Mouse (Mus musculus): ENCODE results near the gene Cyp4a10.
"Not testable (repeated sequence)": the region's sequence is repeated elsewhere in the genome, so short reads cannot be mapped to it uniquely, and the experiment has no call there.

Cyp4a10 gene

GRCm38 (mm10) chr4:115518000-115518399 lies at the start of gene Cyp4a10:
Cyp4a10 (plus strand) TSS chr4:115518264.
- not testable (repeated sequence) for DNase-seq

DNA sequence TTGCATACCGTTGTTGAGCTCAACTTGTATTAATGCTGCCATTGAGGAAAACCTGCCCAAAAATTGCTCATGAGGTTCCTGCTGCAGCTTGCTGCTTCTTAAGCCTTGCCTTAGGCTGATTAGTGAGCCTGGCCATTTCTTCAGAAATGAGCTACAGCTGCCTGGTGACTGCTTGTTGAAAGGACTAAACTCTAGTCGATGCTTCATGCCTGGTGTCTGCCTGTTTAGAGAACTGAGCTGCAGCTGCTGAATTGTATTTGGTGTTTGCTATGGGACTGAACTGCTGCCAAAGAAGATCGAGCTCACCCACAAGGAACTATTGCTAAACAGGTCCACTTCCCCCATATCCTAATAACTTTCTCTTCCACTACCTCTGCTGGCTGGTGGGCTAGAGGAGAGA lies 44.5 kb upstream of the Cyp4a10 start:
- DNase-seq, result not testable (repeated sequence)

GRCm38 (mm10) chr4:115476051-115476450 lies 42.0 kb upstream of the Cyp4a10 start:
- peak in 1 of 2 experiments; percentile 22 for DNase-seq

DNA sequence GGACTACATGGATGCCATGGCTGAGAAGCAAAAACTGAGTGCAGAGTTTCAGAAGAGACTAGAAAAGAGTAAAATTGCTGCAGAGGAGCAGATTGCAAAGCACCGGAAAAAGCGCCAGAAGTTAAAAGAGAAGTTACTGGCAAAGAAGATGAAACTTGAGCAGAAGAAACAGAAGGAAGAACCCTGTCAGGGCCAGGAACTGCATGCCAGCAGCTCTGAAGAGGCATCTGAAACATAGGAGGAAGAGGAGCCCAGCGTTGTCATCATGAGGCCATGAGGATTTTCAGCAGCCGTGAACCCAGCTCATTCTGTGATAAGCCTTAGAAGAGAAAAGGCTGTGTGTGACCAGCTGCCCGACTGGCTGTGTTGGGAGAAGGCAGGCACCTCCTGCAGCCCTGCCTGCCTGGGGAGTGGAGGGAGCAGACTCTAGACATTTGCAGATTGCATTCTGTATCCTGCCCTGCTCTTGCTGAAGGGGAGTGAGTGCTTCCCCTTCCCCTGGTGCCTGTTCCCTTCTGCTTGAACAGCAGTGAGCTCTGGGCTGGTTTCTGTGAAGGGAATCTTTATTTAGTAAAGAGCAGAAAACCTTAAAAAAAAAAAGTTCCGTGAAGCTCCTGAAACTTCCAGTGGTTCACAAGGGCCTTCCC lies 36.9 kb upstream of the Cyp4a10 start:
- no peak for DNase-seq

GRCm38 (mm10) chr4:115496001-115496400 lies 22.1 kb upstream of the Cyp4a10 start, which contains the start of gene Cyp4a14:
Cyp4a14 (minus strand) TSS chr4:115496142.
- no peak for DNase-seq

GRCm38 (mm10) chr4:115497466-115497865 lies 20.6 kb upstream of the Cyp4a10 start:
- DNase-seq, result no peak

- not testable (repeated sequence) for DNase-seq
Measured at GRCm38 (mm10) chr4:115513964-115514363, 4.1 kb upstream of the Cyp4a10 start.

DNA sequence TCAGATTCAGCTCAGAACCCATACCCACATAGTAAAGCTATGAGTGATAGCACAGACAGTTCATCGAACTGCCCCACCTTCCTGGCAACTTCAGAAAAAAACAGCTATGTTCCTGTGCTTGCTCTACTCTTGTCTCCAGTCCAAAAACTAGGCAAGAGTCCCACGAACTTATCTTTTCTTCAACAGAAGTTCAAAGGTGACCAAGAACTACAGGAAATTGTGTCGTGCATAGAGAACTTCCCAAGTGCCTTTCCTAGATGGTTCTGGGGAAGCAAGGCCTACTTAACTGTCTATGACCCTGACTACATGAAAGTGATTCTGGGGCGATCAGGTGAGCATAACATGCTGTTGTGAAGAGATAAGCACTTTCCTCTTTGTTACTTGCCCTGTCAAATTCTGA lies 1.4 kb downstream of the Cyp4a10 start:
- no peak for DNase-seq

DNA sequence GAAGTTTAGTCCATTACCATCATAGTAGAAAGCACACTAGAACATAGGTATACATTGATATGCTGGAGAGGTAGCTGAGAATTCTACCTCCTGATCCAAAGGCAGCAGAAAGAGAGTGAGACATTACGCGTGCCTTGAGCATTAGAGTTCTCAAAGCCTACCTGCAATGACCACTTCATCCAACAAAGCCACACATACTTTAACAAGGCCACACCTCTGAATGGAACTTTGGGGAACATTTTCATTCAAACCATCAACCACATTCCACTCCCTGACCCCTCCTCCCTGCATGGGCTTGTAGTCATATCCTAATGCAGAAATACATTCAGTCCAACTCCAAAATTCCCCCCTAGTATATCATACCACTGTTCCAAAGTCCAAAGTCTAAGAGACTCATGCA lies 3.7 kb downstream of the Cyp4a10 start:
- no peak for DNase-seq

DNA sequence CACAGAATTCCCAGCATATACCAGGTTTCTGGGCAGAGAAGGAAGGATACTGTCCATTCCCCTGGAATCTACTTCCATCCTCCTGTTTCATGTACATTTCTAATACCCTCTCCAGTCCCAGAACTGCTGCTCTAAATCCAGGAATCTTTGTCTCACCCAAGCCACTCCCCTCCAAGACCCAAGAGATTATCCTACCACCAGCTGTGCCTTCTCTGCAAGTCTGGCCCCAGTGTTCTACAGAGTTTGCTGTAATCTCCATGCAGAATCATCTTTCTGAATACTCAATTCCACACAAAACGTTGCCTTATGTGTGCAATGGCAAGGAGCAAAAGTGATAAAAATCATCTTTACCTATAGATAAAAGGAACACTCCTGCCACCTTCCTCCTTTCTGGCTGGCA lies 27.0 kb downstream of the Cyp4a10 start:
- DNase-seq, result no peak

GRCm38 (mm10) chr4:115546141-115546828 lies 28.2 kb downstream of the Cyp4a10 start:
- peak; percentile 5 to 48 for DNase-seq

DNA sequence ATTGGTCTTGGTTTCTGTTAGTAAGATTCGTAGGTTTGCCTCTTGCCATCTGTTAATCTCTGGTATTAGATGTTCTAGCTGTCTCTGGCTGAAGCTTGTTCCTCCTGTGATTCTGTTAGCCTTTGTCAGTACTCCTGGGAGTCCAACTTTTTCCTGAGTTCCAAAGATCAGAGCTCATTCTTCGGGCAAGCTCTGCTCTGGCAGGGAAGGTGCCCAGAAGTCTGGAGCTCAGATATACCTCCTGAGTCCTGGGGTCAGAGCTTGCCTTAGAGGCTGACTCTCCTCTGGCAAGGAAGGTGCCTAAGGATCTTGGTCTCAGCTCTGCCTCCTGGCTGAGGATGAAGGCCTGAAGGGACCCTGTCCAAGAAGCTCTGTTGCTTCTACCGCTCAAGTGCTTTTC lies 34.7 kb downstream of the Cyp4a10 start:
- no peak for DNase-seq

DNA sequence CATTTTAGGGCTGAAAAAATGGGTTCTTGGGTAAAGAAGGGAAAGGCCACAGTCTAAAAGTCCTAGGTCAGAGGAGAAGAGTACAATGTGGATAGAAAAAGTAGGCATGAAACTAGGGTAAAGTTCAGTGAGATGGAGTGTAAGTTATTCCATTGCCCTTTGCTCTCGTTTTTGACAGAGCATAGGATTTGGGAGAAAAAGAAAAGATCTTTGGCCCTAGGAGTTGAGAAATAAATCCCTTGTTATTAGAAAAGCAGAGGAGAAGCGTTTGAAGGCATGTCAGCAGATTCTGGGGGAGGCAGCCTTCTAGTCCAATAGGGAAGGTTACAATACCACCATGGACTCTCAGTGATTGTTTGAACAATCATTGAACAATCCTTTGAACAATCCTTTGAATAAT lies 37.4 kb downstream of the Cyp4a10 start:
- DNase-seq, result no peak

GRCm38 (mm10) chr4:115557861-115558561 lies 39.9 kb downstream of the Cyp4a10 start:
- no peak for DNase-seq

GRCm38 (mm10) chr4:115561236-115561635 lies 43.2 kb downstream of the Cyp4a10 start:
- not testable (repeated sequence) for DNase-seq

GRCm38 (mm10) chr4:115563401-115563800 lies 45.3 kb downstream of the Cyp4a10 start, which contains the start of gene Cyp4a31:
Cyp4a31 (plus strand) TSS chr4:115563649.
- no peak for DNase-seq

DNA sequence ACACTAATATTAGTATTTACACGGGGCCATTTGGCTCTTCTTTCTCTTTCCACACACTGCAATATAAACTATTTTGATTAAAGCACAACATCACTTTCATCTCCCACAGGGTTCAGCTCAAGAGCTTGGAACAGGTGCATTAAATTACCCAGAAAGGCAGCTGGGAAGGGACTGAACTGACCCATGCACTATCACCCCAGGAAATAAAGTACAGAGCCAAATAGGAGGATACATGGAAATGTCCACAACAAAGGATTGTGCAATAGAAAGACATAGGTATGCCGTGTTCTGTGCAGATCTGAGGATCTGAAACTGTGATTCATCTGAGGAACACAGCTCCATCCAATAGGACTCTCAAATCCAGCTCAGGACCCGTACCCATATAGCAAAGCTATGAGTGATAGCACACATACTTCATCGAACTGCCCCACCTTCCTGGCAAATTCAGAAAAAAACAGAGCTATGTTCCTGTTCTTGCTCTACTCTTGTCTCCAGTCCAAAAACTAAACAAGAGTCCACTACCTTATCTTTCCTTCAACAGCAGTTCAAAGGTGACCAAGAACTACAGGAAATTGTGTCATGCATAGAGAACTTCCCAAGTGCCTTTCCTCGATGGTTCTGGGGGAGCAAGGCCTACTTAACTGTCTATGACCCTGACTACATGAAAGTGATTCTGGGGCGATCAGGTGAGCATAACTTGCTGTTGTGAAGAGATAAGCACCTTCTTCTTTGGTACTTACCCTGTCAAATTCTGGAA lies 46.6 kb downstream of the Cyp4a10 start:
- DNase-seq, result not testable (repeated sequence)

DNA sequence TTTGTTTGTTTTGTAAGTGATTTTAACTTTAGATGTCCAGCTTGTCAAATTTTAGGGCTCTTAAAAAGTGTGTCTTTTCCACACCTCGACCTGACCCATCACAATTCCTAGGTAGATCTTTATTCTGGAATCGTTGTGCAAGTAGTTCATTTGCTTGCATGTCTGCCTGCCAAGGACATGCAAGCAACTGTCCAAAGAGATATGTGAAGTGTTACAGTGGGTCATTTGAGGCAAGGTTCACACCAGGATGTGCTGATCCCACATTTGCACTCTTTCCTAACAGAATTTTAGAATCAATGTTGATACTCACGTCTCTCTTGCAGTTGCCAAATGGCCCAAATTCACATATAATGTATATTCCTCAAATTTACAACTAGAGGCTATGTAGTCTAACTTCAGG lies 57.2 kb downstream of the Cyp4a10 start:
- no peak for DNase-seq

- peak; percentile 31 to 47 for DNase-seq
Measured at GRCm38 (mm10) chr4:115575776-115576175, 57.7 kb downstream of the Cyp4a10 start.

DNA sequence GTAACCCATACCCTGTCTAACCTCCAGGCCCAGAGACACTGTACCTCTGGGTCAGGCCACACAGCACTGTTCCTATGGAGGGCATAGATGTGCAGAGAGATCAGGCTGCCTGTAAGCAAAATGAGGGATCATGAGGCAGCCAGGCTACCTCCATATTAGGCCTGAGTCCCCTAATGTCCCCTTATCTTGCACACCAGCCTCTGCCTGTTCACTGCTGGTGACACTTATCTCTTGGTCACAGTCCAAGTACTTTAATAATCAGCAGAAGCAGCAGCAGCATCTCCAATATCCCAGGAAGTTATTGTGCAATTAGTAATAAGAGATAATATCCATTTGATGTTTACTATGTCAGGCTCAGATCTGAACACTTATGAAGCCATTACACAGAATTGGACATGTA lies 65.0 kb downstream of the Cyp4a10 start:
- DNase-seq, result no peak
